Mouse (Mus musculus): Measurements from ENCODE around the gene Prdm16. TPM values are rescaled to one million over a fixed set of nuclear protein-coding genes. Genes with fewer than 3 reads are reported as not detected.

The Prdm16 gene
- total RNA-seq, 2 experiments from 2014 or later, result 20.7 to 22.2 TPM

- intact Hi-C loops (cut with DNase I), result no loop called here
Observed at GRCm38 (mm10) chr4:154569845-154570244, 66.8 kb downstream of the Prdm16 start.

GRCm38 (mm10) chr4:154568798-154569197 lies 67.9 kb downstream of the Prdm16 start:
- intact Hi-C loops (cut with DNase I), result no loop called here
- DNase-seq, result no peak

More at GRCm38 (mm10) chr4:154569845-154570244, 66.8 kb downstream of the Prdm16 start:
- no peak for DNase-seq

GRCm38 (mm10) chr4:154567942-154568341 lies 68.7 kb downstream of the Prdm16 start:
- no peak for DNase-seq
- intact Hi-C loops (cut with DNase I), result no loop called here

GRCm38 (mm10) chr4:154563201-154563600 lies 73.5 kb downstream of the Prdm16 start:
- intact Hi-C loops (cut with DNase I), result no loop called here
- DNase-seq, result peak; percentile 55 to 59

- intact Hi-C loops (cut with DNase I), result no loop called here
- no peak for DNase-seq
Observed at GRCm38 (mm10) chr4:154558041-154558440, 78.6 kb downstream of the Prdm16 start.

- DNase-seq, result no peak
- intact Hi-C loops (cut with DNase I), result no loop called here
Observed at GRCm38 (mm10) chr4:154557168-154557567, 79.5 kb downstream of the Prdm16 start.

- intact Hi-C loops (cut with DNase I), result no loop called here
- DNase-seq, result no peak
Observed at GRCm38 (mm10) chr4:154556418-154556817, 80.3 kb downstream of the Prdm16 start.

GRCm38 (mm10) chr4:154549961-154550393 lies 86.7 kb downstream of the Prdm16 start:
- peak; percentile 41 to 51 for DNase-seq
- intact Hi-C loops (cut with DNase I), result no loop called here

GRCm38 (mm10) chr4:154549497-154549896 lies 87.2 kb downstream of the Prdm16 start:
- intact Hi-C loops (cut with DNase I), result no loop called here

GRCm38 (mm10) chr4:154547176-154547855 lies 89.4 kb downstream of the Prdm16 start:
- DNase-seq, result peak; percentile 39 to 51

More at GRCm38 (mm10) chr4:154549497-154549896, 87.2 kb downstream of the Prdm16 start:
- no peak for DNase-seq

GRCm38 (mm10) chr4:154545296-154545695 lies 91.4 kb downstream of the Prdm16 start:
- no peak for DNase-seq
- intact Hi-C loops (cut with DNase I), result no loop called here

More at GRCm38 (mm10) chr4:154547176-154547855, 89.4 kb downstream of the Prdm16 start:
- intact Hi-C loops (cut with DNase I), result no loop called here

GRCm38 (mm10) chr4:154543921-154544320 lies 92.8 kb downstream of the Prdm16 start:
- DNase-seq, result no peak
- intact Hi-C loops (cut with DNase I), result loop anchor here (5.0 kb wide), 1 partner anchor 92 kb away; no protein-coding TSS in a partner anchor

GRCm38 (mm10) chr4:154543128-154543527 lies 93.5 kb downstream of the Prdm16 start:
- peak; percentile 60 to 66 for DNase-seq

GRCm38 (mm10) chr4:154542568-154542967 lies 94.1 kb downstream of the Prdm16 start:
- DNase-seq, result peak; percentile 45 to 46
- intact Hi-C loops (cut with DNase I), result loop anchor here (5.0 kb wide), 1 partner anchor 90 kb away; no protein-coding TSS in a partner anchor

More at GRCm38 (mm10) chr4:154543128-154543527, 93.5 kb downstream of the Prdm16 start:
- intact Hi-C loops (cut with DNase I), result loop anchor here (5.0 kb wide), 1 partner anchor 91 kb away; no protein-coding TSS in a partner anchor

- DNase-seq, result peak; percentile 37 to 38
- intact Hi-C loops (cut with DNase I), result loop anchor here (5.0 kb wide), 1 partner anchor 89 kb away; no protein-coding TSS in a partner anchor
Observed at GRCm38 (mm10) chr4:154541632-154542276, 94.9 kb downstream of the Prdm16 start.

- DNase-seq, result no peak
- intact Hi-C loops (cut with DNase I), result loop anchor here (5.0 kb wide), 1 partner anchor 88 kb away; no protein-coding TSS in a partner anchor
Observed at GRCm38 (mm10) chr4:154540671-154541070, 96.0 kb downstream of the Prdm16 start.

GRCm38 (mm10) chr4:154539703-154540102 lies 97.0 kb downstream of the Prdm16 start:
- no peak for DNase-seq
- intact Hi-C loops (cut with DNase I), result loop anchor here (5.0 kb wide), 1 partner anchor 87 kb away; no protein-coding TSS in a partner anchor

- intact Hi-C loops (cut with DNase I), result no loop called here
- no peak for DNase-seq
Observed at GRCm38 (mm10) chr4:154538727-154539126, 97.9 kb downstream of the Prdm16 start.

GRCm38 (mm10) chr4:154536110-154536509 lies 100.6 kb downstream of the Prdm16 start:
- no peak for DNase-seq
- intact Hi-C loops (cut with DNase I), result no loop called here

- DNase-seq, result no peak
- intact Hi-C loops (cut with DNase I), result no loop called here
Observed at GRCm38 (mm10) chr4:154531368-154531767, 105.3 kb downstream of the Prdm16 start.

GRCm38 (mm10) chr4:154530336-154530735 lies 106.3 kb downstream of the Prdm16 start:
- intact Hi-C loops (cut with DNase I), result no loop called here

More at GRCm38 (mm10) chr4:154530336-154530735, 106.3 kb downstream of the Prdm16 start:
- no peak for DNase-seq

Measured in heart, postnatal 10 days (tissue).